Mouse (Mus musculus): ENCODE data around the gene Echs1.

The Echs1 gene

DNA sequence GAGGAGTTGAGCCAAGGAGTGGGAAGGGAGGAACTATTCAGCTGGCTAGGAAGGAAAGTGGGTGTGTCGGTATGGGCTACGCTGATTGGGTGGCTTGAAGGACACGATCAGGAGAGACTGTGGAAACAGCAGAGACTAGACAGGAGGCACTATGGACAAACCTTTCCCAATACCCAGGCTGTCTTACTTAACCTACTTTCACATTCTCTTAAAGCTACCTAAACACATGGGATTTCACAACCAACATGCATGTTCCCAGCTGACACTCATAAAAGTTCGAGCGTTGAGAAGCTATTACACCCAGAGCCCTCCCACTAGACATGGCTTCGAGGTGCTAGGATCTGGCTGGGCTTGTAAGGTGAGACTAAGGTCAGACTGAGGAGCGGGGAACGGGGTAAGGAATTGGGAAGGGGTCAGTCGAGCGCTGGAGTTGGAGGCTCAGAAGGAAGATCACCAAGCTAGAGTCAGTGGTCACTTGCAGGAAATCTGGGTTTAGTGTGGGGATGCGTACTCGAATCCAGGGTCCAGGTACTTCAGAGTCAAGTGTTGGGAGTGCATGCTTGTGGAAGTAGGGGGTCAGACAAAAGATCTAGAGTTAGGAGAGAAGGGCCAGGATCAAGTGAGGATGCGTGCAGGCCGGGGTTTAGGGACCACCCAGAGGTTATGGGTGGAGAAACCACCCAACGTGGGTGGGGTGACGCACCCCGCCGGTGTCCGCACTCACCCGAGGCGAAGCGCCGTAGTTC is 520 bp downstream of the Echs1 start, which contains the start of gene Paox:
Paox (plus strand) TSS at position 217 of the 746 bp plus-strand sequence.
- DNase-seq (ENCODE audit: low spot score in 2 of 2): peak; percentile 20 to 33

GRCm38 (mm10) chr7:140111943-140112342 is 4.3 kb downstream of the Echs1 start:
- no peak for DNase-seq (ENCODE audit: low spot score in 2 of 2)

DNA sequence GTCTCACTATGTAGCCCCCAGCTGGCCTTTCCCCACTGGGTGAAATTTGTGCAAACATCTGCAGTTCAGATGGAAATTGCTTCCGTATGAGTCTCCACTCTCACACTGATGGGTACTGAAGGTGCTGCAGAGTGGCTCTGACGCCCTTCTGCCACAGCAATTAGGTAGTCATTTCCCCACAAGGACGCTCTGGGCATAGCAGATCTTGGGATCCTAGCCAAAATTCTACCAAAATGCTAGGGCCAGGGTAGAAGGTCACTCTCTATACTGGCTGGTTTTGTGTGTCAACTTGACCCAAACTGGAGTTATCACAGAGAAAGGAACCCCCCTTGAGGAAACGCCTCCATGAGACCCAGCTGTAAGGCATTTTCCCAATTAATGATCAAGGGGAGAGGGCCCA is 12.3 kb downstream of the Echs1 start:
- DNase-seq (ENCODE audit: low spot score in 2 of 2): no peak

- peak; percentile 49 to 85 for DNase-seq (ENCODE audit: low spot score in 2 of 2)
These were observed 14.0 kb downstream of the Echs1 start, which contains the start of gene Fuom for GRCm38 (mm10) chr7:140101993-140102860. TSS of gene Fuom (minus strand) at chr7:140102441.

- no peak for DNase-seq (ENCODE audit: low spot score in 2 of 2)
These were observed 14.8 kb downstream of the Echs1 start for GRCm38 (mm10) chr7:140101498-140101897.

DNA sequence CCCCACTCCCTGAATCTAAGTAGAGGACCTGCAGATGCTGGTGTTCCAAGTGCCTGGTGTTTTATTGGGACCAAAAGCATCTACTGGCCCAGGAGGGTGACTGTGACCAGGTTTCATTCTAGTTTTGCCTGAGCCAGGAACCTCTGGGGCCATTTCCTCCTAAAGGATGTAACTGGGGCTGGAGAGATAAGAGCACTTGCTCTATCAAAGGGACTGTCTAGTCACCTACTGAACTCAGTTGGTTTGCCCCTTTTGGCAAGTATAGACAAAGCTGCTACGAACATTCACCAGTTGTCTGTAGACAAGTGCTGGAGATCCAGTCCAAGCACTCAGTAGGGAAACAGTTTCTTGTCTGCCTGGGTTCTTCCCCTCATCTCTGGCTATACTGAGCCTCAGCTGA is 17.8 kb downstream of the Echs1 start:
- no peak for DNase-seq (ENCODE audit: low spot score in 2 of 2)

- no peak for DNase-seq (ENCODE audit: low spot score in 2 of 2)
These were observed 20.2 kb downstream of the Echs1 start for GRCm38 (mm10) chr7:140096055-140096454.

GRCm38 (mm10) chr7:140095556-140095955 is 20.7 kb downstream of the Echs1 start:
- DNase-seq (ENCODE audit: low spot score in 2 of 2): no peak

DNA sequence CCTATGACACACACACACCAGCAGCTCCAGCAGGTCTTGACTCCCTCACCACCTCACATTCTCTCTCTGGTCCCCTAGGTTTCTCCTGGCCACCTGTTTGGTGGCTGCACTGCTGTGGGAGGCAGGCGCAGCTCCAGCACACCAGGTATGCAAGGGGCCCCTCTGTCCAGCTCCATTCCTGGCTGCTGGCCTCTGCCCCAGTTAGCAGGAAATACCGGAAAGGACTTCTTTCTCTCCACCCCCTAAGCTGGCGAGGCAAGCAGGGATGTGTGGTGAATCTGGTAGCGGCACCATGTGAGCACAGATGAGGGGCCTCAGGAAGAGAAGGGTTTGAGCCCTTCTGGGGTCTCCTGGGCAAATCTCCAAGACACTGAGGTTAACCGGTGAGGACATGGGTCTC is 21.3 kb downstream of the Echs1 start:
- no peak for DNase-seq (ENCODE audit: low spot score in 2 of 2)

DNA sequence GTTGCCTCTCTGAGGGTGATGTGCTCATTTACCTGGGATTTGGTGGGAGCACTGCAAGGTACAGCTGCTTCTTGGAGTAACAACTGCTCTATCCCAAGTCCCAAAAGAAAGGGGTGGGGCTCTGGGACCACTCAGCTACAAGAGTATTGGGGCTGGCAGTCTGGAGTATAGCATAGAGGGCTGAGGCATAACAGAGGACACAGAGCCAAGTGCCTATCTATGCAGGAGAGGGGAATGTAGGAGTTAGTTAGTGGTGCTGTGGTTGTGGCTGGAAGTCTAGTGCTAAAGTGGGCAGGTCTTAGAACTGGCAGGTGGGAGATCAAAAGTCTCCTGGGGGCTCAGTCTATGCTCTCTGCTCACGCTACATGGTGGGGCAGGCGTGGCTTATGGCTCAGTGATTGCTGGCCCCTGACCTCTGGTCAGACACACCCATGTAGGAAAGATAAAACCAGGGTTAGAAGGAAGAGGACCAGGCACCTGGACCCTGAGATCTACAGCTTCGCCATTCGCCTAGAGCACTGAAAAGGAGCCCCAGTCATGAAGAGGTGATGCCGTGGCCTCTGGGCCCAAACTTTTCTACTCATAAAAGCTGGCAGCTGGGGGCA is 23.2 kb downstream of the Echs1 start, which contains the start of gene Prap1:
Prap1 (plus strand) TSS at position 472 of the 605 bp plus-strand sequence.
- no peak for DNase-seq (ENCODE audit: low spot score in 2 of 2)

DNA sequence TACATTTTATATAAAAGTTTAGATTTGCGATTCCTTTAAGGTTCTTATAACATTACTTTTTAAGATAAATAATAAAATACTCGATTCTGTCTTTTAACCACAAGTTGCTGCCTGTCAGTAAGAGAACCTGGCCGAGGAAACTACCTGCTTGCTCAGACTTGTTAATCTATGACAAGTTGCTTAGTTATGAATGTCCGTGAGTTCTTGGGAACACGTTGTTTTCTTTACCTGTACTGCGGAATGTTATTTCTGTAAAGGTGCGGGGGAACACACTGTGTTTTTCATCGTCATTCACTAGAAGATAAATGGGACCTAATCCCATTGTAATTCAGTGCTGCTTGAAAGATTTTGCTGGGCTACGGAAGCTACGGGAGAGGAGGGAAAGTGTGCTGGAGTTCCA is 25.7 kb downstream of the Echs1 start:
- DNase-seq (ENCODE audit: low spot score in 2 of 2): no peak

GRCm38 (mm10) chr7:140082242-140082678 is 34.0 kb downstream of the Echs1 start, which contains the start of gene Caly:
TSS of gene Caly (minus strand) at chr7:140082548.
- peak in 1 of 2 experiments; percentile 47 for DNase-seq (ENCODE audit: low spot score in 2 of 2)

DNA sequence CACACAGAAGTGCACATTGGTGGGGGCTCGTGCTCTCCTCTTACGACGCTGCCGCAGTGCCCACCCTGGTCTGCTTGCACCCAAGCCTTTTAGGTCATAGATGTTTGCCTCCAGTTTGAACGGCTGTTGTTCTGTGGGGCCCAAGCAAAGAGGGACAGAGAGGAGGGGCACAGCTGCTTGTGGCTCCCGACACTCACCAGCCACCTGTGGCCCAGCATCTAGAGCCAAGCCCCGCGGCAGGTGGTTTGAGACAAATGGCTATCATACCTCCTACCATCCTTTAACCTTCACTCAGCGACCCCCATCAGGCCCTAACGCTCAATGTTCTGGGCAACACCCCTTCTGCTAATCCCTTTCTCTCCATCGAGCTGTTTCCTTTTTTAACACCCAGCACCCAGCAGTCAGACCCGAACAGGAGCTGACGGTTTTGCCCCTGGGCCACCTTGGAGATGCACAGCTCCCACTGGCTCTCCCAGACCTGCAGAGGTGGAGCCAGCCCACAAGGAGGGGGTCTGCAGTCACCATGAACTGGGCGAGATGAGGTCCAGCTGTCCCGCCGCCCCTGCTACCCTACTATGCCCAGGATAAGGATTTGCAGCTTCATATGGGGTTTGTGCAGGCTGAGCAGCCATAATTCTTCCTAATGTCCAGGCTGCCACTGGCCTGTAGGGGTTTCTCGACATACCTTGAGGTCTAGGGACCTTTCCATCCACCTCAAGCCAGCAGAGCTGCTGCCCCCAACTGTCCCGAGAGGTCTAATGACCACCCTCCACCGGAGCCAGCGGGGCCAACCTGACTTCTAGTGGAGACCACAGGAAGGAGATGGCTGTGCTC is 34.7 kb downstream of the Echs1 start:
- DNase-seq (ENCODE audit: low spot score in 2 of 2): no peak

- DNase-seq (ENCODE audit: low spot score in 2 of 2): peak in 1 of 2 experiments; percentile 45
These were observed 35.6 kb downstream of the Echs1 start for GRCm38 (mm10) chr7:140080503-140081156.

- peak in 1 of 2 experiments; percentile 68 for DNase-seq (ENCODE audit: low spot score in 2 of 2)
These were observed 37.6 kb downstream of the Echs1 start for GRCm38 (mm10) chr7:140078711-140079110.

DNA sequence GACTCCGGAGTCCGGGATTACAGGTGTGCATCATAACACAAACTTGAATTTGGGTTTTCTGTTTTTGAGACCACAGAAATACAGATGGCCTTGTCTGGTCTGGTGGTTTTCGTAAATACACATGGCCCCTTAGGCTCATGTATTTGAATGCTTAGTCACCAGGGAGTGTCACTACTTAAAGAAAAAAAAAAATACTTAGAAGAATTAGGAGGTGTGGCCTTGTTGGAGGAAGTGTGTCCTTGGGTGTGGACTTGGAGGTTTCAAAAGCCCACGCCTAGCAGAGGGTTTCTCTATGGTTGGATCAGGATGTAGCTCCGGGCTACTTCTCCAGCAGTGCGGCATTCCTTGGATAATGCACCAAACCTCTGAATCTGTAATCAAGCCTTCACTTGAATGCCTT is 38.6 kb downstream of the Echs1 start:
- no peak for DNase-seq (ENCODE audit: low spot score in 2 of 2)

GRCm38 (mm10) chr7:140070042-140070711 is 46.1 kb downstream of the Echs1 start:
- no peak for DNase-seq (ENCODE audit: low spot score in 2 of 2)

GRCm38 (mm10) chr7:140067397-140067796 is 48.9 kb downstream of the Echs1 start:
- DNase-seq (ENCODE audit: low spot score in 2 of 2): no peak

- peak; percentile 43 to 80 for DNase-seq (ENCODE audit: low spot score in 2 of 2)
These were observed 53.2 kb downstream of the Echs1 start for GRCm38 (mm10) chr7:140063092-140063491.

- DNase-seq (ENCODE audit: low spot score in 2 of 2): no peak
These were observed 54.0 kb downstream of the Echs1 start for GRCm38 (mm10) chr7:140062307-140062706.
